Mouse (Mus musculus): ENCODE measurements around the gene 1810010H24Rik.

DNA sequence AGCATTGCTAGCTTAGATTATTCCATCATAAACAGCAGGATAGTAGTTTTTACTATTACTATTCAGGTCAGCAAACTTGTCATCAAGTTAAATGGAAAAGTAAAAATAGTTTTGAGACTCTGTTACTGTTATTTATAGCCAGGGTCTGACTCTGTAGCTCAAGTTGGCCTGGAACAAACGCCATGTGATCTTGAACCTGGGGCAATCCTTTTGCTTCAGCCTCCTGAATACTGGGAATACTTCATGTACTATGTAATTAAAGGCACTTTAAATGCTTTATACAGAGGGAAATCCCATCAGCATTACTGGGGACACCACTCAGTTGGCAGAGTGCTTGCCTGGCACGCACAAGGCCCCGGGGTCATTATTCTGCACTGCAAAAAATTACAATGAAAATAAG, 37.6 kb downstream of the 1810010H24Rik start:
- TF ChIP-seq GATA1 (IDR thresholded peaks at IDR 0.05; ENCODE audit: low read length), result no peak
- TF ChIP-seq TAL1 (IDR thresholded peaks at IDR 0.05; ENCODE audit: low read length), result no peak
